Mouse (Mus musculus) liver, postnatal 0 days (tissue): ENCODE data around the gene Arid3c. TPM values are rescaled to one million over a fixed set of nuclear protein-coding genes. Genes with fewer than 3 reads are reported as not detected.
A peak's percentile ranks its signal among the peaks of the same experiment; 100 is the strongest.
"Not testable (repeated sequence)": the region's sequence is repeated elsewhere in the genome, so short reads cannot be mapped to it uniquely, and the experiment has no call there.

ENCODE experiments used
- ATAC-seq: fragments of 200-750 bp; cut with Nextera tagmentation; 2 replicates; pipeline ENCODE4 v1.8.0; 2017; ENCODE audit warnings: mild to moderate bottlenecking, moderate library complexity
- DNase-seq: peaks from one replicate; pipeline ENCODE4 v3.0.0-alpha.2; 2016
- H3K27ac ChIP-seq: fragments of 300-500 bp; sonication (generic); 2 replicates; pipeline ENCODE4 v1.5.1; 2014; ENCODE audit warnings: antibody characterized with exemption, moderate library complexity, mild to moderate bottlenecking, low read depth
- H3K27me3 ChIP-seq: fragments of 300-500 bp; sonication (generic); 2 replicates; pipeline ENCODE4 v1.6.1; 2014; ENCODE audit warnings: low read length, control low read depth, mixed read lengths; ENCODE audit not compliant: insufficient read depth
- H3K36me3 ChIP-seq: fragments of 300-500 bp; sonication (generic); replicated peaks from 2 replicates; pipeline ENCODE4 v1.6.1; 2014; ENCODE audit warnings: mild to moderate bottlenecking, control low read depth, low read length, moderate library complexity, mixed read lengths; ENCODE audit not compliant: insufficient read depth
- H3K4me1 ChIP-seq: fragments of 300-500 bp; sonication (generic); 2 replicates; pipeline ENCODE4 v1.6.1; 2014; ENCODE audit warnings: antibody characterized with exemption, mild to moderate bottlenecking, control low read depth; ENCODE audit not compliant: insufficient read depth
- H3K4me2 ChIP-seq: fragments of 300-500 bp; sonication (generic); 2 replicates; pipeline ENCODE4 v1.6.1; 2014; ENCODE audit warnings: low read depth, mild to moderate bottlenecking, low read length, moderate library complexity, mixed read lengths
- H3K4me3 ChIP-seq: fragments of 300-500 bp; sonication (generic); 2 replicates; pipeline ENCODE4 v1.5.1; 2014; ENCODE audit warnings: low read depth, low read length
- H3K9ac ChIP-seq: fragments of 300-500 bp; sonication (generic); replicated peaks from 2 replicates; pipeline ENCODE4 v1.6.1; 2014; ENCODE audit warnings: mild to moderate bottlenecking, moderate library complexity
- H3K9me3 ChIP-seq: fragments of 300-500 bp; sonication (generic); 2 replicates; pipeline ENCODE4 v1.6.1; 2016; ENCODE audit warnings: mild to moderate bottlenecking, control low read depth, low read length, mixed read lengths
- CTCF ChIP-seq: sonication (generic); IDR thresholded peaks from 2 replicates; pipeline ENCODE4 v1.5.1; 2016; ENCODE audit warnings: antibody characterized with exemption, low read depth
- EP300 ChIP-seq: IDR thresholded peaks from 2 replicates; pipeline ENCODE4 v1.6.1; 2016; ENCODE audit warnings: antibody characterized with exemption, low read depth, mild to moderate bottlenecking
- WGBS: fragments of 180-500 bp; shearing (Covaris S2); extraction: QIAGEN DNeasy Blood & Tissue Kit; methylation state at CpG from one replicate; pipeline ENCODE4 v1.1.7; 2014; ENCODE audit not compliant: insufficient replicate concordance; 5-methylcytosine and 5-hydroxymethylcytosine counted together
- polyA plus RNA-seq: library from polyadenylated mRNA; unstranded; fragments of >200 nt; fragmentation: Nextera tagmentation; extraction: Ambion mirVana; gene quantifications from 2 replicates; pipeline ENCODE4 v1.2.1, GENCODE M21; 2015

Gene Arid3c
- not detected in 2 replicates for polyA plus RNA-seq

- Histone ChIP-seq H3K4me2 (peak within 1 kb of the TSS; percentile 59), H3K9me3 (no peaks in the 10 kb centered on the region), H3K27ac (no peak within 1 kb of the TSS), H3K9ac (no peak within 1 kb of the TSS), H3K36me3 (no peaks in the 10 kb centered on the region), H3K4me3 (peak within 1 kb of the TSS; percentile 39), H3K4me1 (peaks cover 6% of the 10 kb centered on the region), H3K27me3 (peaks cover 69% of the 10 kb centered on the region)
- no peak for TF ChIP-seq EP300
- no peak for TF ChIP-seq CTCF
- ATAC-seq, result no peak
- 5% methylated on average over 41 of the region's 50 CpGs for WGBS
- DNase-seq, result no peak
These were observed at the start of gene Arid3c for GRCm38 (mm10) chr4:41731052-41731765. TSS of gene Arid3c (minus strand) at chr4:41731142.

- H3K4me3 ChIP-seq, DNase-seq, H3K27me3 ChIP-seq, H3K27ac ChIP-seq, H3K4me1 ChIP-seq, H3K36me3 ChIP-seq, H3K9ac ChIP-seq, ATAC-seq, H3K4me2 ChIP-seq, H3K9me3 ChIP-seq: not testable (repeated sequence)
- 77% methylated on average over 1 of the region's 1 CpGs for WGBS
These were observed 44.9 kb upstream of the Arid3c start for GRCm38 (mm10) chr4:41775840-41776239.

GRCm38 (mm10) chr4:41774506-41774905, 43.6 kb upstream of the Arid3c start:
- not testable (repeated sequence) for ATAC-seq, H3K9ac ChIP-seq, H3K36me3 ChIP-seq, DNase-seq, H3K27ac ChIP-seq, H3K27me3 ChIP-seq, H3K4me1 ChIP-seq, H3K9me3 ChIP-seq
- peak overlapping the region; percentile 40; the same call in 1 of the 2 replicates for H3K4me3 ChIP-seq
- 79% methylated on average over 3 of the region's 3 CpGs for WGBS
- H3K4me2 ChIP-seq, result peak overlapping the region; percentile 47; the same call in 1 of the 2 replicates

GRCm38 (mm10) chr4:41774002-41774401, 43.1 kb upstream of the Arid3c start, which contains the start of gene Ccl27a:
TSS of gene Ccl27a (minus strand) at chr4:41774247.
- H3K4me1 ChIP-seq, H3K9ac ChIP-seq, ATAC-seq, H3K27me3 ChIP-seq, H3K36me3 ChIP-seq, H3K9me3 ChIP-seq: not testable (repeated sequence)
- WGBS, result 5% methylated on average over 12 of the region's 14 CpGs
- Histone ChIP-seq H3K4me2 (peak within 1 kb of the TSS; percentile 55), H3K4me3 (peak within 1 kb of the TSS; percentile 40), H3K27ac (peak within 1 kb of the TSS; percentile 52; the same call in 1 of the 2 replicates)
- peak; percentile 84 for DNase-seq

- not testable (repeated sequence) for ATAC-seq, H3K9ac ChIP-seq, H3K36me3 ChIP-seq, H3K4me1 ChIP-seq, H3K9me3 ChIP-seq, H3K27me3 ChIP-seq
- Histone ChIP-seq H3K4me2 (peak overlapping the region; percentile 55; the same call in 1 of the 2 replicates), H3K27ac (peak overlapping the region; percentile 52; the same call in 1 of the 2 replicates), H3K4me3 (peak overlapping the region; percentile 40)
- 2% methylated on average over 9 of the region's 25 CpGs for WGBS
- peak; percentile 70 for DNase-seq
These were observed 42.6 kb upstream of the Arid3c start for GRCm38 (mm10) chr4:41773502-41773901.

- H3K27ac ChIP-seq, H3K9me3 ChIP-seq, DNase-seq, H3K4me3 ChIP-seq, H3K27me3 ChIP-seq, H3K9ac ChIP-seq, H3K36me3 ChIP-seq, H3K4me1 ChIP-seq, ATAC-seq: not testable (repeated sequence)
- H3K4me2 ChIP-seq, result peak overlapping the region; percentile 51
- WGBS, result 22% methylated on average over 5 of the region's 16 CpGs
These were observed 42.0 kb upstream of the Arid3c start for GRCm38 (mm10) chr4:41772946-41773345.

GRCm38 (mm10) chr4:41767301-41767700, 36.4 kb upstream of the Arid3c start:
- H3K9me3 ChIP-seq, H3K27me3 ChIP-seq, H3K4me2 ChIP-seq, H3K4me1 ChIP-seq, H3K36me3 ChIP-seq, H3K9ac ChIP-seq, H3K27ac ChIP-seq, ATAC-seq, H3K4me3 ChIP-seq, DNase-seq: not testable (repeated sequence)
- WGBS, result 59% methylated on average over 10 of the region's 10 CpGs

GRCm38 (mm10) chr4:41763176-41763575, 32.2 kb upstream of the Arid3c start:
- 70% methylated on average over 4 of the region's 6 CpGs for WGBS
- peaks cover 30% of the 10 kb centered on the region for H3K4me1 ChIP-seq
- H3K4me3 ChIP-seq, H3K36me3 ChIP-seq, H3K9me3 ChIP-seq, H3K27ac ChIP-seq, H3K27me3 ChIP-seq, H3K4me2 ChIP-seq, ATAC-seq, DNase-seq, H3K9ac ChIP-seq: not testable (repeated sequence)

- H3K27ac ChIP-seq, H3K9ac ChIP-seq, H3K36me3 ChIP-seq, H3K4me2 ChIP-seq, H3K4me3 ChIP-seq, H3K27me3 ChIP-seq, DNase-seq, H3K9me3 ChIP-seq, ATAC-seq: not testable (repeated sequence)
- WGBS, result 79% methylated on average over 8 of the region's 8 CpGs
- peaks cover 30% of the 10 kb centered on the region for H3K4me1 ChIP-seq
These were observed 31.8 kb upstream of the Arid3c start for GRCm38 (mm10) chr4:41762688-41763114.
